Mouse (Mus musculus) embryo, embryonic 10 days (tissue): ENCODE results near the gene Atp13a3.
"Not testable (repeated sequence)": the region's sequence is repeated elsewhere in the genome, so short reads cannot be mapped to it uniquely, and the experiment has no call there.

ENCODE experiments used
- DNase-seq: peaks from one replicate; pipeline ENCODE4 v3.0.0-alpha.2; 2015; ENCODE audit warnings: low spot score

Atp13a3 gene

GRCm38 (mm10) chr16:30405925-30406670 lies at the start of gene Atp13a3:
TSS of gene Atp13a3 (minus strand) at chr16:30405975.
- DNase-seq, result no peak

- DNase-seq, result no peak
These were observed 47.6 kb upstream of the Atp13a3 start for GRCm38 (mm10) chr16:30453213-30453975.

GRCm38 (mm10) chr16:30451174-30451573 lies 45.4 kb upstream of the Atp13a3 start:
- DNase-seq, result not testable (repeated sequence)

GRCm38 (mm10) chr16:30449017-30449416 lies 43.2 kb upstream of the Atp13a3 start:
- DNase-seq, result no peak

GRCm38 (mm10) chr16:30448169-30448568 lies 42.4 kb upstream of the Atp13a3 start:
- no peak for DNase-seq

- no peak for DNase-seq
These were observed 41.9 kb upstream of the Atp13a3 start for GRCm38 (mm10) chr16:30447642-30448041.

- DNase-seq, result no peak
These were observed 37.6 kb upstream of the Atp13a3 start for GRCm38 (mm10) chr16:30443411-30443810.

- DNase-seq, result no peak
These were observed 36.7 kb upstream of the Atp13a3 start for GRCm38 (mm10) chr16:30442451-30442850.

- no peak for DNase-seq
These were observed 35.6 kb upstream of the Atp13a3 start for GRCm38 (mm10) chr16:30441409-30441808.

- DNase-seq, result no peak
These were observed 34.1 kb upstream of the Atp13a3 start for GRCm38 (mm10) chr16:30439841-30440240.

GRCm38 (mm10) chr16:30439411-30439810 lies 33.6 kb upstream of the Atp13a3 start:
- no peak for DNase-seq

- DNase-seq, result no peak
These were observed 30.5 kb upstream of the Atp13a3 start for GRCm38 (mm10) chr16:30436276-30436675.

GRCm38 (mm10) chr16:30435393-30435792 lies 29.6 kb upstream of the Atp13a3 start:
- no peak for DNase-seq

- no peak for DNase-seq
These were observed 27.4 kb upstream of the Atp13a3 start for GRCm38 (mm10) chr16:30433148-30433547.

GRCm38 (mm10) chr16:30432111-30432510 lies 26.3 kb upstream of the Atp13a3 start:
- DNase-seq, result no peak

- DNase-seq, result no peak
These were observed 24.8 kb upstream of the Atp13a3 start for GRCm38 (mm10) chr16:30430512-30431088.

GRCm38 (mm10) chr16:30428753-30429260 lies 23.0 kb upstream of the Atp13a3 start:
- DNase-seq, result no peak

GRCm38 (mm10) chr16:30427466-30427865 lies 21.7 kb upstream of the Atp13a3 start:
- DNase-seq, result no peak

- no peak for DNase-seq
These were observed 21.2 kb upstream of the Atp13a3 start for GRCm38 (mm10) chr16:30427003-30427402.

GRCm38 (mm10) chr16:30425980-30426379 lies 20.2 kb upstream of the Atp13a3 start:
- no peak for DNase-seq

GRCm38 (mm10) chr16:30424053-30424452 lies 18.3 kb upstream of the Atp13a3 start:
- DNase-seq, result no peak

GRCm38 (mm10) chr16:30416707-30417106 lies 10.9 kb upstream of the Atp13a3 start:
- DNase-seq, result no peak

- DNase-seq, result no peak
These were observed 10.5 kb upstream of the Atp13a3 start for GRCm38 (mm10) chr16:30416284-30416683.
